Mouse (Mus musculus) adipocyte (in vitro differentiated cells): ENCODE measurements around the gene Traf3.

ENCODE experiments used
- DNase-seq: peaks from one replicate; pipeline ENCODE4 v3.0.0-alpha.2; 2016; ENCODE audit warnings: low spot score

Gene Traf3

GRCm38 (mm10) chr12:111165831-111166591, at the start of gene Traf3:
Gene Traf3 (plus strand): TSS chr12:111166370.
- DNase-seq: peak; percentile 15

- no peak for DNase-seq
Measured at GRCm38 (mm10) chr12:111119506-111120085, 46.6 kb upstream of the Traf3 start.

GRCm38 (mm10) chr12:111120976-111121645, 45.1 kb upstream of the Traf3 start:
- no peak for DNase-seq

GRCm38 (mm10) chr12:111122332-111122852, 43.8 kb upstream of the Traf3 start:
- peak; percentile 22 for DNase-seq

GRCm38 (mm10) chr12:111124601-111125260, 41.4 kb upstream of the Traf3 start:
- DNase-seq: no peak

GRCm38 (mm10) chr12:111125666-111126065, 40.5 kb upstream of the Traf3 start:
- no peak for DNase-seq

- no peak for DNase-seq
Measured at GRCm38 (mm10) chr12:111134169-111134568, 32.0 kb upstream of the Traf3 start.

- DNase-seq: no peak
Measured at GRCm38 (mm10) chr12:111134791-111135733, 31.1 kb upstream of the Traf3 start.

- no peak for DNase-seq
Measured at GRCm38 (mm10) chr12:111135953-111136352, 30.2 kb upstream of the Traf3 start.

GRCm38 (mm10) chr12:111137079-111137478, 29.1 kb upstream of the Traf3 start:
- no peak for DNase-seq

- DNase-seq: no peak
Measured at GRCm38 (mm10) chr12:111143005-111143508, 23.1 kb upstream of the Traf3 start.

- DNase-seq: peak; percentile 38
Measured at GRCm38 (mm10) chr12:111143509-111144063, 22.6 kb upstream of the Traf3 start.

GRCm38 (mm10) chr12:111144598-111144997, 21.6 kb upstream of the Traf3 start:
- no peak for DNase-seq

- DNase-seq: no peak
Measured at GRCm38 (mm10) chr12:111145269-111145668, 20.9 kb upstream of the Traf3 start.

- DNase-seq: no peak
Measured at GRCm38 (mm10) chr12:111149495-111150235, 16.5 kb upstream of the Traf3 start.

GRCm38 (mm10) chr12:111150236-111150596, 16.0 kb upstream of the Traf3 start:
- DNase-seq: no peak

- no peak for DNase-seq
Measured at GRCm38 (mm10) chr12:111151422-111152156, 14.6 kb upstream of the Traf3 start.

- DNase-seq: no peak
Measured at GRCm38 (mm10) chr12:111152579-111152978, 13.6 kb upstream of the Traf3 start.

GRCm38 (mm10) chr12:111152981-111153710, 13.0 kb upstream of the Traf3 start:
- DNase-seq: no peak
